Mouse (Mus musculus) embryonic stem cell, embryonic (primary cell): ENCODE data around the gene Gpnmb.

Experiments used
- CTCF ChIA-PET, 4 experiments: fragments of 300-600 bp in 2 of 4; fragments of 350-600 bp in 2 of 4; sonication (Branson Sonifier 250); formaldehyde crosslinking; loops; one replicate each; lab custom pipeline; 2022; ENCODE audit warnings: inconsistent platforms in 2 of 4; lab: Charles Lee
- POLR2A ChIA-PET, 4 experiments: fragments of 300-600 bp in 2 of 4; fragments of 350-600 bp in 2 of 4; sonication (Branson Sonifier 250); formaldehyde crosslinking; loops; one replicate each; lab custom pipeline; 2022; ENCODE audit warnings: antibody characterized with exemption in 4 of 4, inconsistent platforms in 1 of 4; lab: Charles Lee

Gene Gpnmb

GRCm38 (mm10) chr6:49050677-49051410 is 14.5 kb downstream of the Gpnmb start:
- ChIA-PET CTCF (interaction anchor here in 1 of 4 experiments (2.4 kb wide), 1 partner anchor 11 kb away, joined by 5 read pairs; no protein-coding TSS in a partner anchor), POLR2A (interaction anchor here in 1 of 4 experiments (1.3 kb wide), 1 partner anchor 27 kb away, joined by 3 read pairs; no protein-coding TSS in a partner anchor)

GRCm38 (mm10) chr6:49052191-49052590 is 15.8 kb downstream of the Gpnmb start:
- ChIA-PET POLR2A (no interaction called here), CTCF (interaction anchor here in 1 of 4 experiments (0.6 kb wide), 1 partner anchor 138 kb away, joined by 3 read pairs; no protein-coding TSS in a partner anchor)

DNA sequence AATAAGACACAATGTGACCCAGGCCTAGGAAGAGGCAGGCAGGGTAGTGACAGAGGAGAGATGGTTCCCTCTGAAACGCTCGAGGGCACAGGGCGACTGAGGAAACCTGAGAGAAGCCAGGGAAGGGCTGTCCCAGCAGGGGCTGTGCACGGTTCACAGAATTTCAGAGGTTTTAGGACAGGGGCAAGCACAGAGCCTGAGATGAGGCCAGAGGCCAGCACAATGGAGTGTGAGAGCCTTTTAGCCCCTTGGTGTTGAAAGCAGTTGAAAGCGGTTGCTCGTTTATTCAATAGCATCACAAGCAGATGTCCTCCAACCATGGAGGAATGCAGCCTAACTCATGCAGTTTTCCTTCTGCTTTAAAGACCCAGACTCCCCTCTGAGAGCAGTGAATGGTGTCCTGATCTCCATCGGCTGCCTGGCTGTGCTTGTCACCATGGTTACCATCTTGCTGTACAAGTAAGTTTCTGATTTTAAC is 18.9 kb downstream of the Gpnmb start:
- ChIA-PET POLR2A (interaction anchor here in 1 of 4 experiments (0.6 to 1.0 kb wide), 3 partner anchors 13 to 178 kb away, joined by 3 read pairs; no protein-coding TSS in a partner anchor), CTCF (interaction anchor here in 1 of 4 experiments (1.0 kb wide), 1 partner anchor 18 kb away, joined by 3 read pairs; the partner anchor contains the start of gene Malsu1)

DNA sequence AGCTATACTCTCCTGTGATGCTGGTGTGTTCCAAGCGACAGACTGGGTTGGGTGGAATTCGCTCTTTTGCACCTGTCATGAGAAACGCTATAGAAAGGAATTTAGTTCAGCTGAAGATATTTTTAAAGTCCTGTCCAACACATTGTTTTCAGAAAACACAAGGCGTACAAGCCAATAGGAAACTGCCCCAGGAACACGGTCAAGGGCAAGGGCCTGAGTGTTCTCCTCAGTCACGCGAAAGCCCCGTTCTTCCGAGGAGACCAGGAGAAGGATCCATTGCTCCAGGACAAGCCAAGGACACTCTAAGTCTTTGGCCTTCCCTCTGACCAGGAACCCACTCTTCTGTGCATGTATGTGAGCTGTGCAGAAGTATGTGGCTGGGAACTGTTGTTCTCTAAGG is 19.7 kb downstream of the Gpnmb start:
- ChIA-PET POLR2A (interaction anchor here in 1 of 4 experiments (0.6 to 2.2 kb wide), 5 partner anchors 9 to 177 kb away, joined by 3 to 6 read pairs (median 3); no protein-coding TSS in a partner anchor), CTCF (interaction anchor here in 2 of 4 experiments (0.8 to 2.1 kb wide), 4 partner anchors 18 to 429 kb away, joined by 3 to 8 read pairs (median 3); partner anchors contain the start of genes AI854703 (in 1 of the 2) and Malsu1 (in 1 of the 2))

GRCm38 (mm10) chr6:49057053-49058021 is 21.0 kb downstream of the Gpnmb start:
- POLR2A ChIA-PET: interaction anchor here (0.5 to 2.5 kb wide), 10 partner anchors 8 to 320 kb away, joined by 3 to 11 read pairs (median 3); partner anchors contain the start of gene Malsu1 (in 1 of the 4)
- CTCF ChIA-PET: interaction anchor here in 3 of 4 experiments (0.6 to 2.1 kb wide), 24 partner anchors 9 to 1242 kb away, joined by 3 to 12 read pairs (median 4); partner anchors contain the start of gene Fam221a (in 1 of the 3)

DNA sequence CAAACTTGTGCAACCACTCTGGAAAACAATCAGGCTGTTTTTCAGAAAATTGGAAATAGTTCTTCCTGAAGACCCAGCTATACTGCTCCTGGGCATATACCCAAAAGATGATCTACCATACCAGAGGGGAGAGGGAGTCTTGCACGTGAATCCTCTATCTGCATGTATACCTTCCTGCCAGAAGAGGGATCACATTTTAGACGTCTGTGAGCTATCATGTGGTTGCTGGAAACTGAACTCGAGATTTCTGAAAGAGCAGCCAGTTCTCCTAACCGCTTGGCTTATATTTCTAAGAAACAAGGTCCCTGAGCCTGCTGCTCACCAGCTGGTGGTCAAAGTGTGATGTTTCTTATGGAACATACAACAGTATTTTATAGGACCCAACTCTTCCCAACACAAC is 32.0 kb downstream of the Gpnmb start:
- POLR2A ChIA-PET: interaction anchor here in 2 of 4 experiments (0.6 to 1.6 kb wide), 3 partner anchors 31 to 158 kb away, joined by 3 to 6 read pairs (median 3); no protein-coding TSS in a partner anchor
- CTCF ChIA-PET: interaction anchor here in 1 of 4 experiments (0.5 to 1.7 kb wide), 3 partner anchors 10 to 253 kb away, joined by 4 read pairs; no protein-coding TSS in a partner anchor

DNA sequence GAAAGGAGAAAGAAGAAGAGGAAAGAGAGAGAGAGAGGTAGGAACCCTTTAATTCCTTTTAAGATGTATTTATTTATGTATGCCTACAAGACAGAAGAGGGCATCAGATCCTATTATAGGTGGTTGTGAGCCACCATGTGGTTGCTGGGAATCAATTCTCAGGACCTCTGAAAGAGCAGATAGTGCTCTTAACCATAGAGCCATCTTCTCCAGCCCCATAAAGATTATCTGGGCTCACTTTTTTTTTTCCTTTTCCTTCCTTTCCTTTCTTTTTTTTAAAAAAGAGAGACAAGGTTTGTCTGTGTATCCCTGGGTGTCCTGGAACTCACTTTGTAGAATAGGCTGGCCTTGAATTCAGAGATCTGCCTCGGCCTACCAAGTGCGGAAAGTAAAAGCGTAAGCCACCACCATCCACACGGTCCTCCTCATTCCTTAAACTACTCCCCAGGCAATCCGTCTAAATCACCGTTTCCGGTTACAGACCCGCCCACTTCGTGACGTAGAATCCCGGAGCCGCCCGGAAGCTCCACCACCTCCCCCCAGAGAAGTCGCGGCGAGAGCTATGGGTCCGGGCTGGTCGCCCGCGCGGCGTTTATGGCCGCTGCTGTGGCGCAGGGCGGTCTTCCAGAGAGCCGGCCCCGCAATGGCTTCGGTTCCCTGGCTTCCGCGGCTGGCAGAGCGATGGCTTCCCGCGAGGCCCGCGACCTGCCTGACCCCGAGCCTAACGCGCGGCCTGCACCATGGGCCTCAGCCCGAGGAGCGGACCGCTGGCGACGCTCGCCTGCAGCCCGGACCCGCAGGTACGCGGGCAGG is 37.2 kb downstream of the Gpnmb start, which contains the start of gene Malsu1:
TSS of gene Malsu1 (plus strand) at position 492 of the 813 bp plus-strand sequence.
- POLR2A ChIA-PET: interaction anchor here (0.6 to 4.1 kb wide), 92 partner anchors 8 to 518 kb away, joined by 3 to 87 read pairs (median 4); partner anchors contain the start of genes Fam221a (in 2 of the 4), Tra2a (in 2 of the 4) and Gimap9 (in 1 of the 4)
- CTCF ChIA-PET: interaction anchor here in 3 of 4 experiments (0.7 to 1.3 kb wide), 6 partner anchors 18 to 213 kb away, joined by 3 to 7 read pairs (median 4); no protein-coding TSS in a partner anchor

GRCm38 (mm10) chr6:49074117-49074490 is 37.8 kb downstream of the Gpnmb start:
- CTCF ChIA-PET: interaction anchor here in 3 of 4 experiments (0.7 to 1.7 kb wide), 6 partner anchors 15 to 214 kb away, joined by 3 to 4 read pairs (median 4); no protein-coding TSS in a partner anchor
- POLR2A ChIA-PET: interaction anchor here (0.6 to 4.1 kb wide), 89 partner anchors 8 to 519 kb away, joined by 3 to 87 read pairs (median 4); partner anchors contain the start of genes Fam221a (in 2 of the 4), Gimap9 (in 1 of the 4) and Tra2a (in 1 of the 4)

- POLR2A ChIA-PET: interaction anchor here in 1 of 4 experiments (1.2 kb wide), 1 partner anchor 140 kb away, joined by 3 read pairs; no protein-coding TSS in a partner anchor
- CTCF ChIA-PET: no interaction called here
Observed at GRCm38 (mm10) chr6:49077894-49078293, 41.5 kb downstream of the Gpnmb start.

DNA sequence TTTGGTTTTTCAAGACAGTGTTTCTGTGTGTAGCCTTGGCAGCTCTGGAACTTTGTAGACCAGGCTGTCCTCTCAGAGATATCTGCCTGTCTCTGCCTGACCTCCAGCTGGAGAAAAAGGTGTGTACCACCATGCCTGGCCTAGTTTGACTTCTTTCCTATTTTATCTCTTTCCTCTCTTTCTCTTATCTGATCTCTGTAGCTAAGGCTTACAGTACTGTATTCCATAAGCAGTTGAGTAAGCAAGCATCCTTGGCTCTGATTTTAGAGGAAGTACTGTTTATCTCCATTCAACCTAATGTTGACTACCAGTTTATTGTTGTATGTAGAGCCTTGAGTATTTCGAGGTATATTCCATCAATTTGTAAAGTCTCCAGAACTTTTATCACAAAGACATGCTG is 43.0 kb downstream of the Gpnmb start:
- CTCF ChIA-PET: interaction anchor here in 1 of 4 experiments (0.7 kb wide), 1 partner anchor 1727 kb away, joined by 3 read pairs; no protein-coding TSS in a partner anchor
- POLR2A ChIA-PET: interaction anchor here in 3 of 4 experiments (0.7 to 14.4 kb wide), 4 partner anchors 16 to 139 kb away, joined by 3 to 232 read pairs (median 4); no protein-coding TSS in a partner anchor

GRCm38 (mm10) chr6:49083008-49083407 is 46.7 kb downstream of the Gpnmb start:
- CTCF ChIA-PET: interaction anchor here in 2 of 4 experiments (0.7 to 1.1 kb wide), 2 partner anchors 16 to 75 kb away, joined by 3 read pairs; no protein-coding TSS in a partner anchor
- POLR2A ChIA-PET: interaction anchor here in 3 of 4 experiments (0.9 to 14.4 kb wide), 10 partner anchors 8 to 79 kb away, joined by 3 to 232 read pairs (median 8); partner anchors contain the start of gene Malsu1 (in 3 of the 3)

DNA sequence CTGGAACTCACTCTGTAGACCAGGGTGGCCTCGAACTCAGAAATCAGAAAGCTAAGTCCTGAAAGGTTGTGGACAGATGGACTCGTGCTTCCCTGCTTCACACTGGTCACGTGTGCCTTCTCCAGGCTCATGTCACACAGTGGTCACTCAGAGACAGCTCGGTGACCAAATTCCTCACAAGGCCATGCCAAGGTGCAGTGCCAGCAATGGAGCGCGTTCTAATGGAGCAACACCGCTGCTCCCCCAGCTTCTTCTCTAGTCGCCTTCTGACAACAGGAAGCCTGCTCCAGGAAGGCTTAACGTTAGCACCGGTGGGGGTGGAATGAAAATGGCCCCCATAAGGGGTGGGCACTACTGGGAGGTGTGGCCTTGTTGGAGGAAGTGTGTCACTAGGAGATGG is 58.6 kb downstream of the Gpnmb start:
- ChIA-PET CTCF (interaction anchor here in 1 of 4 experiments (0.6 to 1.0 kb wide), 3 partner anchors 33 to 268 kb away, joined by 3 to 5 read pairs (median 3); no protein-coding TSS in a partner anchor), POLR2A (interaction anchor here in 3 of 4 experiments (0.6 to 11.9 kb wide), 29 partner anchors 8 to 596 kb away, joined by 3 to 232 read pairs (median 5); partner anchors contain the start of genes Malsu1 (in 3 of the 3) and Tra2a (in 1 of the 3))

DNA sequence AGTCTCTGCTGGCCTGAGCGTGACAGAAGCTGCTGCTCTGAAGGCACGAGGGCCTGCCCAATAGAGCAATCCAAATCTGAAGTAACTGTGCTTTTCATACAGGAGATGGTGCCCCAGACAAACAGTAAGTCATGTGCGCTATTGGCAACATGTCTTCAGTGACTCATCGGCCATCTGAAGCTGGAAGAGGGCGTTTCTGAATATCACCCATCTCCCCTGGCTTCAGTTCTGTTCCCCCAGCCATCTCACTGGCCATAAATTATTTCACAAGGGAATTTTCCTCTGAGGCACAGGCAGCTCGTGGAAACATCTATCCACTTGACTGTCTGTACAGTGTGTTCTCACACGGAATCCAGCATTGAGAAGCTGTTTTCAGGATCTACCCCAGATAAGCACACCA is 60.1 kb downstream of the Gpnmb start:
- POLR2A ChIA-PET: interaction anchor here in 3 of 4 experiments (0.6 to 11.9 kb wide), 25 partner anchors 8 to 167 kb away, joined by 3 to 232 read pairs (median 4); partner anchors contain the start of genes Malsu1 (in 2 of the 3) and Tra2a (in 1 of the 3)

DNA sequence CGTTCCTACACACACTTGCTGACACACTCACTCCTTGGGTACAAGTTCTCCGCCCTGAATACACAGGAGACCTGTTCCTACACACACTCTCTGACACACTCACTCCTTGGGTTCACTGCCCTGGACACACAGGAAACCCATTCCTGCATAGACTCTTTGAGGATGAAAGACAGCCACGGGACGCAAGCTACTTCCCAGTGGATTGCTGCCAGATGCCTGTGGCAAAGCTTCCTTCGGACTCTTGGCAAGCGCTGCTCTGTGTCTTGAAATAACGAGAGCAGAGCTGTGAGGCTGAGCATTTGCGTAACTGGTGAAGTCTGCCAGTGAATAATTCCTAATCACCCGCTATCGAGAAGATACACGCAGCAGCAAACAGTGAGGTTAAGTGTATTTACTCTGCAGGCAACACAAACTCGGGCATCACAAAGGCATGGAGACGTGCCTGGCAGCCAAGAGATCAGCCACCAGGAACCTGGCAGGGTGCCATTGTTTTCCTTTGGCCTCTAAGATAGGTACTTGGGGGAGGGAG is 60.7 kb downstream of the Gpnmb start:
- ChIA-PET POLR2A (interaction anchor here (0.5 to 11.9 kb wide), 22 partner anchors 9 to 121 kb away, joined by 3 to 232 read pairs (median 4); partner anchors contain the start of gene Malsu1 (in 2 of the 4)), CTCF (interaction anchor here in 3 of 4 experiments (0.6 kb wide), 3 partner anchors 15 to 91 kb away, joined by 3 to 5 read pairs (median 5); no protein-coding TSS in a partner anchor)

More for the DNA sequence above, 60.1 kb downstream of the Gpnmb start:
- CTCF ChIA-PET: interaction anchor here in 1 of 4 experiments (0.6 kb wide), 1 partner anchor 15 kb away, joined by 5 read pairs; no protein-coding TSS in a partner anchor

- CTCF ChIA-PET: interaction anchor here in 3 of 4 experiments (0.6 to 0.9 kb wide), 4 partner anchors 38 to 91 kb away, joined by 3 to 5 read pairs (median 3); no protein-coding TSS in a partner anchor
- POLR2A ChIA-PET: interaction anchor here (0.5 to 11.9 kb wide), 19 partner anchors 8 to 166 kb away, joined by 3 to 232 read pairs (median 4); partner anchors contain the start of genes Malsu1 (in 2 of the 4) and Tra2a (in 1 of the 4)
Observed at GRCm38 (mm10) chr6:49097596-49098110, 61.3 kb downstream of the Gpnmb start.
